Mouse (Mus musculus) T-helper 17 cell (primary cell): ENCODE measurements around the gene Npw.
"Not testable (repeated sequence)": the region's sequence is repeated elsewhere in the genome, so short reads cannot be mapped to it uniquely, and the experiment has no call there.

Experiments
- in situ Hi-C, 2 experiments: fragments of 300-600 bp; cut with MboI, MseI; formaldehyde crosslinking; loops; 1 replicate in 1 of 2; 2 replicates in 1 of 2; pipeline ENCODE4 v1.15.1; 2025; ENCODE audit warnings: high pct_unique_total_duplicates in 2 of 2

Npw gene

DNA sequence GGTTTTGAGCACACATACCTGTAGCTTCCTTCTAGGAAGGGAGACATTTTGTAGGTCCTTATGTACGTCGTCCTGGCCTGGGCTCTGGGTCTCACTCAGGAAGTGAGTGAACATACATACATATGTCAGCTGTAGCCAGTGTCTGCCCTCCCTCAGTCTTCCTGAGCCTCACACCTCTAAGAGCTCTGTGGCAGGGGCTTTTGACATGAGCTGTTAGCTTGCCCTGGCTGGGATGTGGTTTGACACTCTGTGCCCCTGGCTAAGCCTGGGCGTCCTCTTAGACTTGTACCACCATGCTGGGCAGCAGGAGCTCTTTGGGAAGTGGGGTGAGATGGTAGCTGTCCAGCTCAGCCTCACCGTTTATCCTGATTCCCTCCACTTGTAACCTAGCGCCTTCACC, 13.1 kb upstream of the Npw start:
- in situ Hi-C loops = no loop called here

DNA sequence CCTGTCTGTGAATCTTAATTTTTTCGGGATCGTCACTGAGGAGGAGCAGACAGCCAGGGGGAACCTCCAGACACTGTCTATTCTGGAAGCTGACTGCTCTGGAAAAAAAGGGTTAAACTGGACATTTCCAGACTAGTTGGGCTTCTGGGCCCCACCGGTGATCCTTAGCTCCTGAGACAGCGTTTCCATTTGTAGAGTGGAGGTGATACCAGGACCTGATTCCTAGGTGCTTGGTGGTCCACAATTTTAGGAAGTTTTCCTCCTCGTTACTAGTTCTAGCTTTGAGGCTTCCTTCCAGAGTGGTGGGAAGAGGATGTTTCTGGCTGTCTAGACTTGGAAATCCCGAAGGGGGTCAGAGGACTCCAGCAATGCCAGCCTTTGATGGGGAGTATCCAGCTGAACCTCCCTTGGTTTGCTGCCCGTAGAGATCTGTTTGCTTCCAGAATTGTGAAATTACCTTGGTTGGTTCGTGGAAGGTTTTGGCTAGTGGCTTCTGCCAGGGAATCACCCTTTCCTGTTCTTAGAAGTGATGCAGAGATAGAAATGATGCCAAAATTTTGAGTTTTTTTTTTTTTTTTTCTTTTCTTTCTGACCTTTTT, 12.1 kb upstream of the Npw start:
- in situ Hi-C loops = no loop called here

DNA sequence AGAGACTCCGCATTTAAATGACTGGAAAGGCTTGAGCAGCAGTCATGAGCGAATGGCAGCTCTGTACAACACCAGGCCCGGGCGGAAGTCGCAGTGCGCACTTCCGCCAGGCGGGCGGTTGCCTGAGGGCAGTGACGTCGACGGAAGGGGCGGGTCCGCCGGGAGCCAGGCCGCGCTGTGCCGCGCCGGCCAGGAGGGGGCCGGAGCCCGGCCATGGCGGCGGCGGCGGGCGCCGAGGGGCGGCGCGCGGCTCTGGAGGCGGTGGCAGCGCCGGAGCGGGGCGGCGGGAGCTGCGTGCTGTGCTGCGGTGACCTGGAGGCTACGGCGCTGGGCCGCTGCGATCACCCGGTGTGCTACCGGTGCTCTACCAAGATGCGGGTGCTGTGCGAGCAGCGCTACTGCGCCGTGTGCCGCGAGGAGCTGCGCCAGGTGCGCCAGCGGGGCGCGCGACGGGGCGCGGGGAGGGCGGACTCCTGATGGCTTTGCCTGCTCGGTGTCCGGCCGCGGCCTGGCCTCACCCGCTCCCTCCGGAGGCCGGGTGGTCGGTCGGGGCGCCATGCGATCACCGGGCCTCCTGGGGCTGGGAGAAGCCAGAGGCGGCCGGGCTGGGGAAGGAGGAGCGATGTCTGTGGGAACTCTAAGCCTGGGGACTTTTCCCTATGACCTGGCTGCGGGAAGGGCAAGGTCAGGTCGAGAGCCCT, 11.4 kb upstream of the Npw start, which contains the start of gene Zfp598:
Gene Zfp598, plus strand, starts transcription at position 143 of the 701 bp plus-strand sequence.
- in situ Hi-C loops = no loop called here

DNA sequence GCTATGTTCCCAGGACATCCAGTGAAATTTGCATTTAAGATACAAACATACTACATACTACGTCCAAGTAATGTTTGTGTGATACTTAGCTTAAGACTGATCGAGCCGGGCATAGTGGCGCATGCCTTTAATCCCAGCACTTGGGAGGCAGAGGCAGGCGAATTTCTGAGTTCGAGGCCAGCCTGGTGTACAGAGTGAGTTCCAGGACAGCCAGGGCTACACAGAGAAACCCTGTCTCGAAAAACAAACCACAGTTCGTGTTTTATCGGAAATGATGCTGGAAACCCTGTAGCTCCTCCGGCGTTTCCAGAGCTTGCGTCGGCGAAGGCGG, 10.9 kb upstream of the Npw start:
- in situ Hi-C loops = not testable (repeated sequence)

DNA sequence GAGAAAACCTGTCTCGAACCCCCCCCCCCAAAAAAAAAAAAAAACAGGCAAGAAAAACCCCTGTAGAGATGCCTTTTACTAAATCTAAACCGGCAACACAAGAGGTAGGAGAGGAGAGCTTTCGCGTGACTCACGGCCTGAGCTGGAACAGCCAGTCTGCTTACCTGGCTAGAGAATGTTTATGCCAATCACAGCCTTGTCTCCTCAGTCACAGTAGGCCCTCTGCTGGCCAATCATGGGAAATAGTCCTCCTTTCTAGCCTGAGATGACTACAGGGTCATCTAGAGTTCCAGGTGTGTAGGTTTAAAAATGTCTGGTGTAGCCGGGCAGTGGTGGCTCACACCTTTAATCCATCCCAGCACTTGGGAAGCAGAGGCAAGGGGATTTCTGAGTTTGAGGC, 9.2 kb upstream of the Npw start:
- in situ Hi-C loops = no loop called here

DNA sequence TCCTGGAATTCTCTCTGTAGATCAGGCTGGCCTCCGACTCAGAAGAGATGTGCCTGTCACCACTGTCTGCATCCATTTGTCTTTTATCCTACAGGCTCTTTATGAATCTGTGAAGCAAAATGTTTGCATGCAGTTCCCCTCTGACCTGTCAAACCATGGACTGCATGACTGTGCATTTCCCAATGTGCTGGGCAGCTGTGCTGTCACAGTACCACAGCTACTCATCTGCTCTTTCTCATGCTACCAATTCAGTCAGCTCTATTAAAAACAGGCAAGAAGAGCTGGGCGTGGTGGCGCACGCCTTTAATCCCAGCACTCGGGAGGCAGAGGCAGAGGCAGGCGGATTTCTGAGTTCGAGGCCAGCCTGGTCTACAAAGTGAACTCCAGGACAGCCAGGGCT, 8.8 kb upstream of the Npw start:
- in situ Hi-C loops = not testable (repeated sequence)

DNA sequence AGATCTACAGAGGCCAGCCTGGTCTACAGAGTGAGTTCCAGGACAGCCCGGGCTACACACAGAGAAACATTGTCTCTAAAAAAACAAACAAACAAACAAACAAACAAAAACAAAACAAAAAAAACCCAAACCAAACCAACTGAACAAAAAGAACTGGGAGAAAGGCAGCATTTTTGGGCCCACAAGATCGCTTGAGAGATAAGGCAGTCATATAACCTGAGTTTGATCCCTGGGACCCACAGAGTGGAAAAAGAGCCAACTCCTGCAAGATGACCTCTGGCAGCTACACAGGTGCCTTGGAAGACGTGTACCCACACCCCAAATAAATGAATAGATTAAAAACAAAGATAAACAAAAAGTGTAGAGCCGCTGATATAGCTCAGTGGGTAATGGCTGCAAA, 3.3 kb downstream of the Npw start:
- in situ Hi-C loops = loop anchor here in 1 of 2 experiments (5.0 kb wide), 2 partner anchors 118 to 158 kb away; no protein-coding TSS in a partner anchor

DNA sequence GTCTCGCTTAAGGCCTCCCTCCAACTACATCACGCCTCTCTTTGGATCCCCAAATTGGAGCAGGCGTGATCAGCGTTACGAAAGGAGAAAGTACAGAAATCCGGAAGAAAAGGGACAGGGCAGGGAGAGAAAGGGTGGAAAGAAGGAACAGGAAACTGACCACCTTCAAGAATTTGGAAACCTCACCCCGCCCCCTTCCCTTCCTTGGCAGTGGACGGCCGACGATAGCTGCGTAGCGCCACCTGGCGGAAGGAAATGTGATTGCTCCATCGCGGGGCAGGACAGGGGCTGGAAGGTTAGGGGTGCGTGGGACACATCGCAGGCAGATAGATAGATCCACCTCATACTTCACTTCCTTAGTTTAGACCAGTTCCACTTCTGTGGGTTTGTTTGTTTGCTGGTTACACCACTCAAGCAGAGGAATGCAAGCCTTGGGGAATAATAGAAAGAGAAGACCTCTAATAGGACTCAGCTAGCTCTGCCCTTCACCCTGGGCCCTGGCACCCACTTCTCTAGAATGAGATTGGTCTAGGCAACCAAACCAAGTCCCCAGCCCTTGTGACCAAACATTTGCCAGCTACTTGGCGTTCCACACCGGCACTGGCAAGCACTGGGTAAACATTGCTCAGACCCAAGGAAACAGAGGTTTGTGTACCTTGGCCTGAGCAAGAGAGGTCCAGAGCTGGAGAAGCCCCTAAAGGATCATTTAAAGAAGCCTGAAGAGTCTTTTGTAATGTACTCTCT, 4.1 kb downstream of the Npw start:
- in situ Hi-C loops = loop anchor here in 1 of 2 experiments (5.0 kb wide), 1 partner anchor 157 kb away; no protein-coding TSS in a partner anchor

DNA sequence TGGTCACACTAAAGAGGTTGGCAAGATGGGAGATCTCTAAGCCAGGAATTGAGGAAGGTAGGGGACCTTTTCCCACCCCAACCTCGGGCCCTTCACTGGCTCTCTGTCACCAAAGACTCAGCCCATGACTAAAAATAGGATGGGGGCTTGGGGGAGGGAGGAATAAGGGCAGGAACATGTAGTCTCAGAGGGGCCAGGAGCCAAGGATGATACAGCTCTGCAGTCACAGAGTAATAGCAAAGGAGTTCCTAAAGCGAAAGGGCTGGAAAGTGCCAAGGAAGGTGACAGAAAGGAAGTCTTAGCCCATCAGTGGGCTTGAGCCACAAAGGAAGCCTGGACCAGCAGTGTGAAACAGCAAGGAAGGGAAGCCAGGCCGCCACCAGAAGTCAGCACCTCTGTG, 6.4 kb downstream of the Npw start:
- in situ Hi-C loops = loop anchor here in 1 of 2 experiments (5.0 kb wide), 1 partner anchor 155 kb away; no protein-coding TSS in a partner anchor

DNA sequence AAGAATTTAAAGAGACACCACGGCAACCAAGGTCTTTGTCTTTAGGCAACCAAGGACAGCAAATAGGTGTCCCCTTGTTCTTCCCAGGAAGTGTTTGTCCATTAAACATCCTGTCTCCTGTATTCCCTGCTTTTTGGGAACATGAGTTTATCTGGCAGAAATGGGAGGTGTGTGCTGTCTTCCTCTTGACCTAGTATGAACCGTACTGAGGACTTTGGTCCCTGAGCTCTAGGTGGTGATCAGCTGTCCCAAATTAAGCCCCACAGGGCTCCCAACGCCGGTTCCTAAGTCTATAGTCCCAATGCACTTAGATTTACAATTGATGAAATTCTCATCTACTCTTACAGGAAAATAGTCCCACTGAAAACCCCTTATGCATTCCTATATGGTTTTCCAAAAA, 7.5 kb downstream of the Npw start:
- in situ Hi-C loops = loop anchor here in 1 of 2 experiments (5.0 kb wide), 1 partner anchor 153 kb away; no protein-coding TSS in a partner anchor

DNA sequence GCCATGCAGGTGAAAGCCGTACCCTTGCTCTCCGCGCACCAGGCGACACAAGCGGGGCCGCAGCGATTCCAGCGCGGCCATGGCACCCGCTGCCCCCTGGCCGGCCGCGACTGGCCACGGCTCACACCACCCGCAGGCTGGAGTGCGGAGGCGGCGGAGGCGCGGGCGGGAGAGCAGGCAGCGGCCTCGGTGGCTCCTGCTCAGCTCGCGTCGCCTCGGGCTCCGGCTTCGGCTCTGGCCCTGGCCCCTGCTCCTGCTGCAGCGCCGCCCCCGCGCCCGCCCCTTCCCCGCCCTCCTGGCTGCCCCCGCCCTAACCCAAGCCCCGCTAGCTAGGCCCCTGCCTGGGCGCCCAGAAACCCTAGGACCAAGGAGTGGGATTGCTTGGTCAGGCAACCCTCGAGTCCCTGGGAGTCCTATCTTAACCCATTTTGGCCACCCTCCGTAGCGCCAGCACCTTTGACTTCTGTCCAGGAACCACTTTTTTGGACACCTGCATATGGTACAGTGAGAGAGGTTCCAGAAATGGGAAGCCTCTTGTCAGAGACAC, 8.1 kb downstream of the Npw start, which contains the start of gene Slc9a3r2:
Gene Slc9a3r2, minus strand, starts transcription at position 258 of the 547 bp plus-strand sequence.
- in situ Hi-C loops = loop anchor here in 1 of 2 experiments (5.0 kb wide), 1 partner anchor 153 kb away; no protein-coding TSS in a partner anchor

DNA sequence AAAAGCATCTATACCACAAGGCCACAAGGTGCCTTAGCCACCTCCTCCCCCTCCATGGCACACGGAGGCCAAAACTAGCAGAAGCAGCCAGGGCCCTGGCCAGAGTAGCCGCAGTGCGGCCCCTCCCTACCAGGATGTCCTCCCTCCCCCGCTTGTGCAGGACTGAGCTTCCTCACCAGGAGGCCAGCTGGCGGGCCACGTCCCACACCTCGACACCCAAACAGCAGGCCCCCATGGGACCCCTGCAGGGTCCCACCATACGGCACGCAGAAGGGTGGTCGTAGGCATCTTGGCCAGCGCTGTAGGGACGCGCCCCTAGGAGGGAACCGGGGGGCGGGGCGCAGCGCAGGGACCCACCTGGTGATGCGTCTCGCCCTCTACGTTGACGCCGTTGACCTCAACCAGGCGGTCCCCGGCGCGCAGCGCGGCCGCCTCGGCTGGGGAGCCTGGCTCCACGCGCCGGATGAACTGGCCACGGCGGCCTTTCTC, 8.6 kb downstream of the Npw start:
- in situ Hi-C loops = loop anchor here in 1 of 2 experiments (5.0 kb wide), 1 partner anchor 152 kb away; no protein-coding TSS in a partner anchor

DNA sequence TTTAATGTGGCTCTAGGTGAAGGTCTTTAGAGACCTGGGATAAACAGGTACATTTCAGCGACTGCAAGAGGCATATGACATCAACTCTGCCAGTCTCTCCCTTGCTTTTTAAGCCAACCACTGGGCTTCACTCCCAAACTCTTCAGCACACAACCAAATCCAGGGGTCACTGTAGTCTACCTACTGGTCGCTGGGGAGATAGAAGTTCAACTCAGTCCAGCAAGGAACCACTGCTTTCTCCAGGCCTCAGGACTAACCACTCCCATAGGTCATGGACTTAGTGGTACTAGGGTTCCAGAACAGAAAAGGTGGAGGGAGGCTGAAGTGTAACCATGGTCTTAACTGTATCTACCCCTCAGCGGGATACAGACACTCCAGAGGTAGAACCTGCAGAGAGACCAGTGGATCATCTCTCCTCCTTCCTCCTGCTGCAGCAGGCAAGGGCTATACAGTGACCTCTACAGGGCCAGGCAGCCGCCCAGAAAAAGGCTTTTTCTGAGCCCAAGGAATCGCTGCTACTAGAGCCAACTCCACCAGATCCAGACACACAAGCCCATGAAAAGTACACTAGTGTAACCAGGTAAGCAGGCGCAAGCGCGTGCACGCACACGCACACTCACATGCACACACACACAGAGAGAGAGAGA, 9.4 kb downstream of the Npw start:
- in situ Hi-C loops = no loop called here

DNA sequence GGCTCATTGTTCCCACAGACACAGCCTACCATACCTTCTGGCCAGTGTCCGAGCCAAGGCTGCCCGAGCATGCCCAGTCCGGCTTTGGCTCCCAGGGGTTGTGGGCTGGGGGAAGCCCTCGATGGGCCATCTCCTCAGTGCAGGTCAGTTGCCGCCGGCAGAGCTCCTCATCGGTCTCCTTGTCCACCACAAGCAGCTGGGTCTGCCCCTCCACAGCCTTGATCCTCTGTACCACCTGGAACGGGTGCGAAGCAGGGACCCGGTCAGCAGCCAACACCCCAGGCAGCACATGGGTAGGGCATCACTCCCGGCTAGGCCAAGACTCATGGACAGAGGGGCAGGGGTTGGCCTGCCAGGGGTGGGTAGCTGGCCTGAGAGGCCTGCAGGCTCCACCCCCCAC, 10.8 kb downstream of the Npw start:
- in situ Hi-C loops = no loop called here

DNA sequence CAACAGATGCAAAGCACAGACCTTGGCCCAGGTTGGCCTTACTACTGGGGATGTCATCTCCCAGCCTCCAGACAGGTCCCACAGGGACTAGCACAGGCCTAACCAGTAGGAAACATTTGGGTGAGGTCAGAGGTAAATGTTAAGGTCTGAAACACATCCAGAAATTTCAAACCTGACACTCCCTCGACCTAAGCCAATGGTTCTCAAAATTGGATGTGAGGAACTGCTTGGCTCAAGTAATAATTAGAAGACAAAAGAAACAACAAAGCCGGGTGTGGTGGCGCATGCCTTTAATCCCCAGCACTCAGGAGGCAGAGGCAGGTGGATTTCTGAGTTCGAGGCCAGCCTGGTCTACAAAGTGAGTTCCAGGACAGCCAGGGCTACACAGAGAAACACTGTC, 11.9 kb downstream of the Npw start:
- in situ Hi-C loops = no loop called here

DNA sequence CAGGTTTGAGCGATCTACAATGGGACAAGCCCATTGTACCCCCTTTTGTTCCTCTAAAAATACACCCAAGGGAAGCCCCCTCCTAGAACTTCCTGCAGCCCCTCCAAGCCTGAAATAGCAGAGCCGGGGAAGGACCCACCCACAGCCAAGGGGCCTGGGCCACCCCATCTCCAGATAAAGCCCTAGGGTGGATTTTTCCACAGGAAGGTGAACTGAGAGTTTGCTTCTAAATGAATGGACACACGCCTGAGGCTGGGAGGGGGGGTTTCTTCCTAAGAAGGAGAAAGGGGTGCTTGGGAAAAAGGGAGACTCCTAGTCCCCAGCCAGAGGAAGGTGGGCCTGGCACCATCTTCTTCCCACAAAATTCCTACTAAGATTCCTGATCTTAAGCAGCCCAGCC, 12.3 kb downstream of the Npw start:
- in situ Hi-C loops = no loop called here

DNA sequence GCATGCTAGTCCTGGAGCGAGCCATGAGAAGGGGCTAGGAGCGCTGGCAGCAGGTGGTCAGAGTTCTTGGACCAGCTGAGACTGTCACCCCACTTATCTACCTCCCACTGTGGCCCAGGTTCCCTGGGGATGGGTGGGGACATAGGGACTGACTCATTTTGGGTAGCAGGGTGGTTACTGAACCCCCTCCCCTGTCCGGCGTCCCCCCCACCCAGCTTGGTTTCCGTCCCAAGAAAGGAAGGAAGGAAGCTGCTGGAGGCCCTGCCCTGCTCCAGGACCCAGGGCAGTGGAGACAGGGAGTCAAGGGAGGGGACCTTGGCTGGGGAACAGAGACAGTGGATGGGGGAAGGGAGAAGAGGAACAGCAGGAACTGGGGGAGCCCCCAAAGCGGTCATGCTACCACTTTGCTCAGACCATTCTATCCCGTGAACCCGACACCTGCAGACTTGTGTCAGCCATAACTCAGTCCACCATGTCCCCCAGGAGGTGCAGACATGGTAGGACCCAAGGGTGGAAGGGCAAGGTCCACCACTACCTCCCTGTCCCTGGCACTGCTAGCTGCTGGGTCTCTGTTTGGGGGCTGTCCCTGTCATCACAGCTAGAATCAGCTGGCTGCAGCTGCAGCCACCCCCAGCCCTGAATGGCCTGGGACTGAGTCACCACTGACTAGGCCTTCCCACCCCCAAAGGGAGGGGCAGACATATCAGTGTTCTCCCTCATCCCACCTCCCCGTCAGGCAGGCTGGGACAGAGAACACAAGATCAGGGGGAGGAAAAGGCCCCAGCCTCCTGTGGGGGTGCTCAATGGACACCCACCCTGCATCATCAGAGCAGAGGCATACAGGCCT, 13.2 kb downstream of the Npw start:
- in situ Hi-C loops = no loop called here

DNA sequence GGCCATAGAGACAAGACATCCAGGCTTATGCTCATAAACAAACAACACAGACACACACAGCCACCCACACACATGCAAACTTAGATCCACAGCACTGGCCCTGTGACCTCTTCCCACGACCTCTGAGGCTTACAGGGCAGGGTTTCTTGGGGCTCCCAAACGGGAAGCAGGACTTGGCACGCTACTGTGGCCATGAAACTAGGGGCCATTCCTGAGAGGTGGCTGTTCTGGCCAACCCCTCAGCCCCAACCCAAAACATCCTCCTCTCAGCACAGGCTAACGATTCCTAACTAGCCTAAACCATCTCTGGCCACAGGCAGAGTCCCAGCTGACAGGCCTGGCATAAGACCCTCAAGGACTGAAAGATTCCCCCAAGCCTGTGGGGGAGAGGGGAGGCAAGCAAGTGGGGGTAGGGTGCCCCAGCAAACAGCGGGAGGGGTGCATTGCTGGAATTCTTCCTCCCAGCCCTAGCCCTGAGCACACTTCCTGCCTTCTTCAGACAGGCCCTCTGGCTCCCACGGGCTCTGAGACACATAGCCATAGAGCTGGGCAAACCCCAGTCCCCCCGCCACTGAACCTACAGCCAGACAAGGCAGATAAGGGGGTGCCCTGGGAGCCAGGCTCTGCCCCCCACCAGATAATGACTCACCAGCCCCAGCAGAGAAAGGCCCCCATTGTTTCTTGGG, 14.1 kb downstream of the Npw start:
- in situ Hi-C loops = no loop called here

DNA sequence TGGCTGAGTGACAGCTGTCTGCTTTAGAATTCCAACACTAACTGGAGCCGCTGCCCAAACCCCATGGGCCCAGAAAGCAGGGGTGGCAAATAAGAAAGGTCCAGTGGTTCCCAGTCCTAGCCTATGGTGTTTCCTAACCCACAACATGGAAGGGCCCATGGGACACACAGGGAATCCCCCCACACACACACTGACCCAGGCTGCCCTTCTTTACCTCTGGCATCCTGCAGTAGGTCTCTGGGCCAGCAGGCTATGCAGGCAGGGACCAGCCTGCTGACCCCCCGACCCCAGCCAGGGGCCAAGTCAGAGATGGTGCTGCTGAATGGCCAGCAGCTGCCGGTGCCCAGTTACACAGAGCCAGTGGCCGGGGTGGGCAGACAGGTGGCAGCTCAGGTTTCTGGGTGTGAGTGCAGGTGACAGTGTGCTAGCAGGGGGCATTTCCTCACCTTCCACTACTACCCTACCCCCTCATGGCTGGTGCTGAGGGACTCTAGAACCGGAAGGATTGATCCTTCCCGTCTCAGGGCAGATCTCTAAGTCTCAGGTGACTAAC, 15.4 kb downstream of the Npw start:
- in situ Hi-C loops = no loop called here
